Mouse (Mus musculus): ENCODE measurements around the gene Trio. TPM values are rescaled to one million over a fixed set of nuclear protein-coding genes. Genes with fewer than 3 reads are reported as not detected.

Gene Trio
- polyA plus RNA-seq (2015; fragmentation: Nextera tagmentation; extraction: Ambion mirVana): 11.7 and 12.3 TPM in 2 replicates

DNA sequence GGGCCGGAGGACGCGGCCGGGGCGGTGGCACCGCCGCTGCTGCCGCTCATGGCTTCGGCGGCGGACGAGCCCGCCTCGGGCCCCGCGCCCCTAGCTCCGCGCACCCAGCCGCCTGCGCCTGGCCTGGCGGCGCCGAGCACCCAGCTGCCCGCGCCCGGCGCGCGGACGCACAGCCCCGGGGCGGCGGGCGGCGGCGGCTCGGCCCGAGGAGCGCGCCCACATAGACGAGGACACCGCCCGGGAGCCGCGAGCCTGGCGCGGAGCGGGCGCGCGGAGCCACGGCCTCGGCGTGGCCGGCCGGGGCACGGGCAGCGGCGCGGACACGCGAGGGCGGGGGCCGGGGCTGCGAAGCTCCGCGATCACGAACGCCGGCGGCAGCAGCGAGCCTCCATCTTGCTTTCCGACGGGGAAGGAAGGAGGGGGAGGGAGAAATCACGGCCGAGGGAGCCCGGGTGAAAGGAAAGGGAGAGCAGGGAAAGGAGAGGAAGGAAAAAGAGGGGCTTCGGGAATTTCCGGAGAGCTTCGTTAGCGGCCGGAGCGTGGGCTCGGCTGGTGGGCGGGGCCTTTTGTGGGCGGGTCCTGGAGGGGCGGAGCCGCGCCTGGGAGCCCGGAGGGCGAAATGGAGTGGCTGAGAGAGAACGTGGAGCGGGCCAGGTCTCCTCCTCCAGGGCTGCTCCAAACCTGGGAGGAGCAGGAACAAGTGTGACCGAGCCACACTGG, at the start of gene Trio:
Trio (minus strand) TSS at position 402 of the 720 bp plus-strand sequence.

GRCm38 (mm10) chr15:27681419-27682187, 344.0 kb downstream of the Trio start, which contains the start of gene Otulinl:
TSS of gene Otulinl (minus strand) at chr15:27681579.

Other genes with a start within 250 kb of the Trio start
- not detected in 2 replicates for gene Dnah5, start 177.9 kb upstream of the Trio start, polyA plus RNA-seq (2015; fragmentation: Nextera tagmentation; extraction: Ambion mirVana)

All from spleen, postnatal 0 days (tissue).